Mouse (Mus musculus) liver, embryonic 12.5 days (tissue): ENCODE results near the gene Tor3a. TPM values are rescaled to one million over a fixed set of nuclear protein-coding genes. Genes with fewer than 3 reads are reported as not detected.

Source experiments
- ATAC-seq: fragments of 200-750 bp; cut with Nextera tagmentation; 2 replicates; pipeline ENCODE4 v1.8.0; 2017; ENCODE audit warnings: moderate number of reproducible peaks, mild to moderate bottlenecking, moderate library complexity
- H3K27ac ChIP-seq: fragments of 300-500 bp; sonication (generic); 2 replicates; pipeline ENCODE4 v1.5.1; 2016; ENCODE audit warnings: mild to moderate bottlenecking
- H3K27me3 ChIP-seq: fragments of 300-500 bp; sonication (generic); replicated peaks from 2 replicates; pipeline ENCODE4 v1.6.1; 2016; ENCODE audit warnings: mild to moderate bottlenecking, moderate library complexity
- H3K36me3 ChIP-seq: fragments of 300-500 bp; sonication (generic); 2 replicates; pipeline ENCODE4 v1.6.1; 2016; ENCODE audit warnings: mild to moderate bottlenecking, moderate library complexity
- H3K4me1 ChIP-seq: fragments of 300-500 bp; sonication (generic); 2 replicates; pipeline ENCODE4 v1.6.1; 2016
- H3K4me2 ChIP-seq: fragments of 300-500 bp; sonication (generic); 2 replicates; pipeline ENCODE4 v1.6.1; 2016; ENCODE audit warnings: mild to moderate bottlenecking, moderate library complexity
- H3K4me3 ChIP-seq: fragments of 300-500 bp; sonication (generic); 2 replicates; pipeline ENCODE4 v1.5.1; 2016; ENCODE audit warnings: mild to moderate bottlenecking, moderate library complexity
- H3K9ac ChIP-seq: fragments of 300-500 bp; sonication (generic); 2 replicates; pipeline ENCODE4 v1.6.1; 2016; ENCODE audit warnings: mild to moderate bottlenecking, moderate library complexity
- H3K9me3 ChIP-seq: fragments of 300-500 bp; sonication (generic); replicated peaks from 2 replicates; pipeline ENCODE4 v1.6.1; 2016; ENCODE audit warnings: mild to moderate bottlenecking, moderate library complexity
- WGBS: fragments of 180-500 bp; shearing (Covaris S2); methylation state at CpG from one replicate; pipeline ENCODE4 v1.1.7; 2016; ENCODE audit not compliant: insufficient replicate concordance; 5-methylcytosine and 5-hydroxymethylcytosine counted together
- polyA plus RNA-seq: library from polyadenylated mRNA; unstranded; fragments of >200 nt; fragmentation: Nextera tagmentation; extraction: Ambion mirVana; gene quantifications from 2 replicates; pipeline ENCODE4 v1.2.1, GENCODE M21; 2016

Tor3a gene
- polyA plus RNA-seq, 1 experiment from 2014 or later = 3.3 TPM

DNA sequence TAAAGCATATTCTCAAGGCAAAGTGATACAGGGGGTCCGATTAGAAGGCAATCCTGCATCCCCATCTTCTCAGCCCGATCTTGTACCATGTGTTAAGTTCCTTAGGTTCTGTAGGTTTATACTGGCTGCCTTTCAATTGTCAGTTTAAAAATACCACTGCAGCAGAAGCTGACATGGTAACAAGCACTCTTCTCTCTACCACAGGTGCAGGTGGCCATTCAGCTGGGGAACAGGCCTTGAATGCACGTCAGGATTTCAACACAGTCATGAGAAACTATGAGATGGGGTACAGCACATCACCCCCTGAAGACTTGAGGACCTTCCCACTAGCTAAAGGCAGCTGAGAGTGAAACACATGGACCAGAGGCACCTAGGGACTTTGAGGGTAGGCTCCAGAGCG lies 29.3 kb upstream of the Tor3a start:
- Histone ChIP-seq H3K4me3 (no peak overlapping the region), H3K4me1 (peaks cover 13% of the 10 kb centered on the region), H3K27ac (no peak overlapping the region), H3K27me3 (no peaks in the 10 kb centered on the region), H3K36me3 (peaks cover 67% of the 10 kb centered on the region), H3K9me3 (no peaks in the 10 kb centered on the region), H3K4me2 (no peak overlapping the region), H3K9ac (no peak overlapping the region)
- WGBS = 80% methylated on average over 4 of the region's 4 CpGs
- no peak for ATAC-seq

DNA sequence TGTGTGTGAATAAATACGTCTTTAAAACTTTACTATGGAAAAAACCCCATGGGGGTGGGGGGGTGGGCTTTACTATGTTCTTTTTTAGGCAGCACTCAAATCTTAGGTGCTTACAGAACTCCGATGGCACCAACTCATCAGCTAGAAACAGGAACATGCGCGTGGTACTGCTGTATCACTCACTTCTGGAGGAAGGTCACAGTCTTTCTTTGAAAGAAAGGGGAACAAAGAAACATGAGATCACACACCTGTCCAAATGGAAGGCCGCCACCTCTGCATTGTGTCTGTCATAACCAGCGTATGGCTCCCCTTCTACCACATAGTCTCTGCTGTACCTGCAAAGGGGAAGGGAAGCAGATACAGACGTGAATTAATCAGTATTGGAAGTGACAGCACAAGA lies 28.0 kb upstream of the Tor3a start:
- Histone ChIP-seq H3K4me3 (no peak overlapping the region), H3K9me3 (no peaks in the 10 kb centered on the region), H3K36me3 (peaks cover 79% of the 10 kb centered on the region), H3K9ac (no peak overlapping the region), H3K4me1 (peaks cover 13% of the 10 kb centered on the region), H3K4me2 (no peak overlapping the region), H3K27me3 (no peaks in the 10 kb centered on the region), H3K27ac (no peak overlapping the region)
- no peak for ATAC-seq
- WGBS = 82% methylated on average over 7 of the region's 7 CpGs

DNA sequence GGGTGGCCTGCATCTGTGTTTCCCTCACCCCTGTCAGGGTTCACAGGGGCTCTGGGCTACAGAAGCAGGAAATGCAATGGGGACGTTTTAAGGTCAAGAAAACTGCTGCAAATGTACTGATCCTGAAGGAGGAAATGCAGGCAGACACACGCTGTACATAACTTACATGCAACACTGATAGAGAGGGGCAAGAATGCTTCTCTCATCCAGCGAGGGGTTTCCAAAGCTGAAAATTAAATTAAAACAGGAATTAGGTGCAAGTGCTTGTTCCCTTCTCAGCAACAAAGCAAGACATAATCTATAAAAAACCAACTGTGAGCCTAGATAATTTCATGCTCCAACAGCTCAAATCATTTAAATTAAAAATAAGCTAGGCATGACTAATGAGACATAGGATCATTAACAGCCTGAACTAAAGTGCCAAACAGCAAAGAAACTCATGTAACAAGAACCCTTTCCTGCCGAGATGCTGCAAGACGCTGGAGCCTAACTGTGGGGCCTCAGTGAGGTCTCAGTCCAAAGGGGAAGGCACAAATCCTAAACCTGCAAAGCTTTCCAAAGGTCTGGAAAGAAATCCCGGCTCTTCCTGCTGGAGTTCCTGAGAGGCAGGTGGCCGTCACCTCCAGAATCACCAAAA lies 12.0 kb upstream of the Tor3a start:
- ATAC-seq = no peak
- 68% methylated on average over 7 of the region's 7 CpGs for WGBS
- H3K36me3 ChIP-seq = peaks cover 94% of the 10 kb centered on the region

GRCm38 (mm10) chr1:156679599-156679998 lies 5.4 kb upstream of the Tor3a start:
- Histone ChIP-seq H3K4me1 (peaks cover 4% of the 10 kb centered on the region), H3K36me3 (peaks cover 48% of the 10 kb centered on the region), H3K9me3 (no peaks in the 10 kb centered on the region), H3K27me3 (peaks cover 5% of the 10 kb centered on the region; the same call in 1 of the 2 replicates), H3K4me2 (no peak overlapping the region), H3K27ac (no peak overlapping the region), H3K4me3 (no peak overlapping the region), H3K9ac (no peak overlapping the region)
- no peak for ATAC-seq
- 87% methylated on average over 9 of the region's 9 CpGs for WGBS

More for the DNA sequence above, 12.0 kb upstream of the Tor3a start:
- no peak overlapping the region for H3K4me3 ChIP-seq
- no peak overlapping the region for H3K4me2 ChIP-seq
- H3K4me1 ChIP-seq = no peaks in the 10 kb centered on the region
- H3K27me3 ChIP-seq = no peaks in the 10 kb centered on the region
- no peak overlapping the region for H3K27ac ChIP-seq
- H3K9ac ChIP-seq = no peak overlapping the region
- no peaks in the 10 kb centered on the region for H3K9me3 ChIP-seq

DNA sequence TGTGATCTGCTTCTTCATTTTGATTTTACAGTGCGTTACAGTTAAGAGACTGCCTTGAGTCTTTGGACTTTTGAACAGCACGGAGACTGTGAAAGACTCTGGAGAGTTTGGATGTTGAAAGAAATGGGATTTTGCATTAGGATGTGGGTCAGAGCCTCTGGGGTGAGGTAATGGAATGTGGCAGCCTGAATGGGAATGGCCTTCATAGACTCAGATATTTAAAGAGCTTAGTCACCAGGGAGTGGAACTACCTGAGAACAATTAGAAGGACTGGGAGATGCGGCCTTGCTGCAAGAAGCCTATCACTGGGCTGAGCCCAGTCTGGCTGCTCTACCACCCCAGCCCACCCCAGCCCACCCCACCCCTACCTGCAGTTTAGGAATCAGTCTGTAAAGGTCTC lies 3.1 kb upstream of the Tor3a start:
- H3K36me3 ChIP-seq = peaks cover 30% of the 10 kb centered on the region
- H3K9me3 ChIP-seq = no peaks in the 10 kb centered on the region
- H3K4me2 ChIP-seq = no peak overlapping the region
- peaks cover 23% of the 10 kb centered on the region; the same call in 1 of the 2 replicates for H3K27me3 ChIP-seq
- H3K4me3 ChIP-seq = no peak overlapping the region
- ATAC-seq = no peak
- no peak overlapping the region for H3K27ac ChIP-seq
- no peak overlapping the region for H3K9ac ChIP-seq
- WGBS = 84% methylated on average over 3 of the region's 3 CpGs
- H3K4me1 ChIP-seq = peaks cover 22% of the 10 kb centered on the region

DNA sequence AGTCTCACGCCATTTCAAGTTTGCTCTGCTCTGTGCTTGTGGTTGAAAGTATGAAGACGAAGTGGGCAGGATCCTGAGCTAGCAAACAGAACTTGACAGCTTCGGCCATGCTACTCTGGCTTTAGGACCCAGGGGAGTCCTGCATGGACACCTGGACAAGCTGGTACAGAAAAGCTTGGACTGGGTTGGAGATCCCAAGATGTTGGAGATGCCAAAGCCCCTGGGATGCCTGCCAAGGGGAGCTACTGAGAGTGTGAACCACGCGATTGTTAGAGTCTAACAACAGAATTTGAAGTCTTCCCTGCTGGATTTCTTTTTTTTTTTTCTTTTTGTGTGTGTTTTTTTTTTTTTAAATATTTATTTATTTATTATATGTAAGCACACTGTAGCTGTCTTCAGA lies 2.4 kb upstream of the Tor3a start:
- ATAC-seq = no peak
- WGBS = 67% methylated on average over 5 of the region's 5 CpGs

DNA sequence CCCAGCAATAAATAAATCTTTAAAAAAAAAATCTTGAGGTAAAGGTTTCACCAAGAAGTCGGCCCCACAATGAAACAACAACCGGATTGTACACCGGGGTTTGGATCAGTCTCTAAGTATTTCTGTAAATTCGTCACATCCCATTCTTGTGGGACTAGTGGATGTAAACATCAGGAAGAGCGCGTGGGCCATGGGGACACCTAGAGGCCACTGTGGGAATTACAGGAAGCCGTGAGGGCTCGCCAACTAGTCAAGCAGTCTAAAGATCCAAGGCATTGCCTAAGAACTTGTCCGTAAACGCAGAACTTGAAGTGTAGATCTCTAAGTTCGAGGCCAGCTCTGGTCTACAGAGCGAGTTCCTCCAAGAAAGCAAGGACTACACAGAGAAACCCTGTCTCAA lies 2.0 kb upstream of the Tor3a start:
- Histone ChIP-seq H3K4me1 (peaks cover 22% of the 10 kb centered on the region), H3K27ac (no peak overlapping the region), H3K27me3 (peaks cover 23% of the 10 kb centered on the region; the same call in 1 of the 2 replicates), H3K9ac (no peak overlapping the region), H3K4me2 (peak overlapping the region; percentile 1; the same call in 1 of the 2 replicates), H3K4me3 (no peak overlapping the region), H3K9me3 (no peaks in the 10 kb centered on the region), H3K36me3 (peaks cover 19% of the 10 kb centered on the region)
- 21% methylated on average over 12 of the region's 12 CpGs for WGBS
- ATAC-seq = no peak

More for the DNA sequence above, 2.4 kb upstream of the Tor3a start:
- Histone ChIP-seq H3K27ac (no peak overlapping the region), H3K36me3 (peaks cover 24% of the 10 kb centered on the region), H3K4me1 (peaks cover 22% of the 10 kb centered on the region), H3K9ac (no peak overlapping the region), H3K4me2 (no peak overlapping the region), H3K9me3 (no peaks in the 10 kb centered on the region), H3K27me3 (peaks cover 23% of the 10 kb centered on the region; the same call in 1 of the 2 replicates), H3K4me3 (no peak overlapping the region)

GRCm38 (mm10) chr1:156673476-156674194 lies 521 bp downstream of the Tor3a start:
- H3K9ac ChIP-seq = peak overlapping the region; percentile 69
- 2% methylated on average over 29 of the region's 29 CpGs for WGBS
- peak overlapping the region; percentile 72 for H3K4me3 ChIP-seq
- peak; percentile 34 for ATAC-seq
- no peaks in the 10 kb centered on the region for H3K36me3 ChIP-seq
- peaks cover 23% of the 10 kb centered on the region; the same call in 1 of the 2 replicates for H3K27me3 ChIP-seq
- peak overlapping the region; percentile 99 for H3K4me2 ChIP-seq
- H3K4me1 ChIP-seq = peaks cover 22% of the 10 kb centered on the region
- no peaks in the 10 kb centered on the region for H3K9me3 ChIP-seq
- 0 out of 2 replicates have a peak overlapping the region, but pooled peaks have one; percentile 48 for H3K27ac ChIP-seq

DNA sequence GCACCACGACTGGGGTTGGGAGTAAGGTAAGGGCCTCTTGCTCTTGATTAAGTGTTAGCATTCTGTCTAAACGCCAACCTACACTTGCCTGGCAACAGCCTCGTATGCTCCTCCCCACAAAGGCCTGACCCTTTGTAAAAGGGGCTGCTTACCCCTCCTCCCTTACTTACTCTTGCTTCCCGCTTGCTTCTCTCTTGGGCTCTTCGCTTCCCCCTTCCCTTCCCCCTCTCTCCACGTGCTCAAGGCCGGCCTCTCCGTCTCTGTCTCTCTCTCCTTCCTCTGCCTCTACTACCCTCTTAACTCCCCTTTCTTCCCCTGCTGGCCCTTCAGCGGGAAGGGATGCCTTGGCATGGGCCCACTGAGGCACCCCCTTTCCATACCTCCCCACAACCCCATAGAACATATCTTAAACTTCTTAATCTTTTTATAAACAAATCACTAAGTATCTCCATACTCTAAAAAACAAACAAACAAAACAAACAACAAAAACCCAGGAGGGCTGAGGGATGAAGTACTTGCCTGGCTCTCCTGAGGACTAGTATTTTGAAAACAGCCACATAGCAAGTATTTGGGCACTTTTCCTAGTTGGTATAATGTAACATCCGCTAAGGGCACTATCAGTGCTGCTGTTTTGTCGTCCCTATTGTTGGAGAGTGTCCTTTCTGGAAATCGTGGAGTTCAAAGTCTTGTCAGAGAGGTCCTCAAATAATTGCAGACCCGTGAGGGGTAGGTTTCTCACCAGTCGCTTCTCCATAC lies 1.3 kb downstream of the Tor3a start:
- Histone ChIP-seq H3K27ac (no peak overlapping the region), H3K36me3 (no peaks in the 10 kb centered on the region), H3K4me2 (peak overlapping the region; percentile 99), H3K4me1 (peaks cover 22% of the 10 kb centered on the region), H3K27me3 (peaks cover 23% of the 10 kb centered on the region; the same call in 1 of the 2 replicates), H3K9me3 (no peaks in the 10 kb centered on the region), H3K9ac (peak overlapping the region; percentile 69), H3K4me3 (peak overlapping the region; percentile 72)
- WGBS = 9% methylated on average over 14 of the region's 14 CpGs
- ATAC-seq = no peak

DNA sequence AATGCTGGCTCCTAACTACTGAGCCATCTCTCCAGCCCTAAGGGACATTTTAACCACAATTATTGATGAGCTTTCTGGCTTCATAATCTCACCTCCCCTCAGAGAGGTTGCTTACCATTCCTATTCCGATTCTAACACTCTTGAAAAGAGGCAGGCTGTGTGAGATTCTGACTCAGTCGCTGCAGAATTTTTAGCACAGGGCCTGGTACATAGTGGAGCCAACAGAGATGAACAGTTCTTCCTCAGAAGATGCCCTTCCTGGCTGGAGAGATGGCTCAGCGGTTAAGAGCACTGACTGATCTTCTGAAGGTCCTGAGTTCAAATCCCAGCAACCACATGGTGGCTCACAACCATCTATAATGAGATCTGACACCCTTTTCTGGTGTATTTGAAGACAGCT lies 2.2 kb downstream of the Tor3a start:
- H3K4me1 ChIP-seq = peaks cover 32% of the 10 kb centered on the region
- H3K9me3 ChIP-seq = no peaks in the 10 kb centered on the region
- H3K27me3 ChIP-seq = peaks cover 23% of the 10 kb centered on the region; the same call in 1 of the 2 replicates
- no peaks in the 10 kb centered on the region for H3K36me3 ChIP-seq
- no peak overlapping the region for H3K27ac ChIP-seq
- ATAC-seq = no peak
- H3K4me2 ChIP-seq = no peak overlapping the region
- 73% methylated on average over 3 of the region's 3 CpGs for WGBS
- no peak overlapping the region for H3K9ac ChIP-seq
- no peak overlapping the region for H3K4me3 ChIP-seq

- Histone ChIP-seq H3K27me3 (peaks cover 16% of the 10 kb centered on the region; the same call in 1 of the 2 replicates), H3K9ac (no peak overlapping the region), H3K4me3 (no peak overlapping the region), H3K9me3 (no peaks in the 10 kb centered on the region), H3K27ac (no peak overlapping the region), H3K4me1 (peaks cover 27% of the 10 kb centered on the region), H3K4me2 (no peak overlapping the region), H3K36me3 (no peaks in the 10 kb centered on the region)
- 65% methylated on average over 11 of the region's 11 CpGs for WGBS
- ATAC-seq = no peak
Measured at GRCm38 (mm10) chr1:156669208-156669983, 4.8 kb downstream of the Tor3a start.
